Mouse (Mus musculus): Measurements from ENCODE around the gene Zbtb4.

DNA sequence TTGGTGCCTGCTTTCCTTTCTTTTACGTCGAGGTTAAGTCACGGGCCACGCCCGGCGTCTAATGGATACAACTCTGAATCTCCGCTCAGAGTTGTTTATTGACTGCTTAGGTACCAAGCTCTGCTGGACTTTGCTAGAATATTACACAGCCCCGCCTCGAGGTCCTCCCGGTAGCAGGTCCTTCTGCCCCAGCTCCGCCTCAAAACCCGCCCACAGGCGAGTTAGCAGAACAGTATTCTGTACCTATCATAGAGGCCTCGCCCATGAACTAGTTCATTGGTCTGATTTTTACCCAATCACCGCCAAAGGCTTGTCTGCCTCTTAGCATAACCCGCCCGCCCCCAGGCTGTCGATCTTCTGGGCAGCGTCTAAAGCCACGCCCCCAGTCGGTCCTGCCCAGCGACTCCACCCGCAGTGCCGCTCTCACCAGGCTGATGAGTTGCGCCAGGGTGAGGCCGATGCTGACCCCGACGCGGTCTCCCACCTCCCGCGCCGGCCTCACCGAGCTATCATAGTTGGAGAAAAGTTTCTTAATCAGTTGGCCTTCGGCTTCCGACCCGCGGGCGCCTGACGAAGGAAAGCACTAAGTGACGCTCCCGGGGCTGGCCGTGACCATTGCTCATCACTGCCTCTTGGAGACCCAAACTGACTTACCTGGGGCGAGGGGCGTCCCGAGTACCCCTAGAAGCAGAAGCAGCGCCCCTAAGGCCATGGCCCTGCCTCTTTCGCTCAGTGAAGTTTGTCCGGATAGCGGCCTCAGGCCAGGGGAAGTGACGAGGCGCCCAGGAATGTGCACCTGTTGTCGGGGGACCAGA, 29.7 kb downstream of the Zbtb4 start, which contains the start of gene Chrnb1:
- TF ChIP-seq CTCF (conservative IDR thresholded peaks at IDR 0.05; ENCODE audit: low read length), result no peak
- TF ChIP-seq NANOG (IDR thresholded peaks at IDR 0.05; ENCODE audit: borderline replicate concordance, low read length), result no peak
